Mouse (Mus musculus) ovary, postnatal 36 days (tissue): Measurements from ENCODE around the gene Vac14.
"Not testable (repeated sequence)": the region's sequence is repeated elsewhere in the genome, so short reads cannot be mapped to it uniquely, and the experiment has no call there.

ENCODE experiments used
- DNase-seq: peaks from one replicate; pipeline ENCODE4 v3.0.0; 2022; ENCODE audit warnings: low spot score, mixed read lengths

Vac14 gene

GRCm38 (mm10) chr8:110649286-110649685 lies 30.9 kb downstream of the Vac14 start:
- DNase-seq = no peak

- peak; percentile 72 for DNase-seq
These were observed 32.5 kb downstream of the Vac14 start for GRCm38 (mm10) chr8:110650838-110651237.

- DNase-seq = no peak
These were observed 33.5 kb downstream of the Vac14 start for GRCm38 (mm10) chr8:110651847-110652246.

GRCm38 (mm10) chr8:110654075-110655060 lies 36.0 kb downstream of the Vac14 start:
- DNase-seq = no peak

GRCm38 (mm10) chr8:110655827-110656226 lies 37.4 kb downstream of the Vac14 start:
- DNase-seq = no peak

GRCm38 (mm10) chr8:110657661-110658060 lies 39.3 kb downstream of the Vac14 start:
- DNase-seq = no peak

GRCm38 (mm10) chr8:110660121-110660520 lies 41.7 kb downstream of the Vac14 start:
- no peak for DNase-seq

GRCm38 (mm10) chr8:110662545-110662944 lies 44.2 kb downstream of the Vac14 start:
- DNase-seq = no peak

GRCm38 (mm10) chr8:110663015-110663742 lies 44.8 kb downstream of the Vac14 start:
- DNase-seq = peak; percentile 27

- DNase-seq = peak; percentile 60
These were observed 46.0 kb downstream of the Vac14 start for GRCm38 (mm10) chr8:110664202-110664896.

GRCm38 (mm10) chr8:110665000-110665399 lies 46.6 kb downstream of the Vac14 start:
- no peak for DNase-seq

- not testable (repeated sequence) for DNase-seq
These were observed 49.3 kb downstream of the Vac14 start for GRCm38 (mm10) chr8:110667590-110668177.

GRCm38 (mm10) chr8:110669932-110670628 lies 51.7 kb downstream of the Vac14 start:
- DNase-seq = no peak

- no peak for DNase-seq
These were observed 52.9 kb downstream of the Vac14 start for GRCm38 (mm10) chr8:110671309-110671708.

- DNase-seq = no peak
These were observed 53.7 kb downstream of the Vac14 start for GRCm38 (mm10) chr8:110672133-110672532.

GRCm38 (mm10) chr8:110673168-110673567 lies 54.8 kb downstream of the Vac14 start:
- no peak for DNase-seq

GRCm38 (mm10) chr8:110674589-110674988 lies 56.2 kb downstream of the Vac14 start:
- no peak for DNase-seq

GRCm38 (mm10) chr8:110676702-110677101 lies 58.3 kb downstream of the Vac14 start:
- DNase-seq = no peak

- DNase-seq = no peak
These were observed 58.8 kb downstream of the Vac14 start for GRCm38 (mm10) chr8:110677174-110677660.

GRCm38 (mm10) chr8:110678989-110679388 lies 60.6 kb downstream of the Vac14 start:
- no peak for DNase-seq

GRCm38 (mm10) chr8:110687726-110688125 lies 69.3 kb downstream of the Vac14 start:
- DNase-seq = peak; percentile 57
